Mouse (Mus musculus) G1E (cell line): ENCODE results near the gene Cobll1. TPM values are rescaled to one million over a fixed set of nuclear protein-coding genes. Genes with fewer than 3 reads are reported as not detected.

Experiments
- ATAC-seq: 2 replicates; pipeline ENCODE4 v1.8.0; 2016; ENCODE audit warnings: mild to moderate bottlenecking; ENCODE audit not compliant: insufficient number of reproducible peaks, poor library complexity, low FRiP score, severe bottlenecking; ENCODE audit errors: extremely low read depth
- DNase-seq: peaks from one replicate; pipeline ENCODE4 v3.0.0; 2012; ENCODE audit warnings: low spot score
- H3K27me3 ChIP-seq: 2 replicates; pipeline ENCODE4 v1.6.1; 2012; ENCODE audit warnings: mild to moderate bottlenecking, low read length, inconsistent platforms; ENCODE audit not compliant: insufficient read depth
- H3K36me3 ChIP-seq: replicated peaks from 2 replicates; pipeline ENCODE3; 2012; ENCODE audit warnings: mild to moderate bottlenecking, inconsistent platforms
- H3K4me1 ChIP-seq: 2 replicates; pipeline ENCODE4 v1.6.1; 2012; ENCODE audit warnings: low read depth, low read length, inconsistent platforms, mixed read lengths; ENCODE audit not compliant: insufficient read depth
- H3K4me3 ChIP-seq: 2 replicates; pipeline ENCODE4 v1.5.1; 2012; ENCODE audit warnings: low read depth, mild to moderate bottlenecking, inconsistent platforms, low read length, moderate library complexity, mixed read lengths
- H3K9me3 ChIP-seq: replicated peaks from 2 replicates; pipeline ENCODE4 v1.6.1; 2012; ENCODE audit warnings: inconsistent platforms
- CTCF ChIP-seq: IDR thresholded peaks from 2 replicates; pipeline ENCODE4 v1.5.1; 2012; ENCODE audit warnings: low read depth, low read length, inconsistent platforms, mixed read lengths
- GATA1 ChIP-seq: IDR thresholded peaks from 2 replicates; pipeline ENCODE4 v1.6.1; 2012; ENCODE audit warnings: borderline replicate concordance, low read length, inconsistent platforms, mixed read lengths
- GATA2 ChIP-seq: IDR thresholded peaks from 2 replicates; pipeline ENCODE4 v1.6.1; 2012; ENCODE audit warnings: low read depth, low read length, inconsistent platforms, borderline replicate concordance
- POLR2AphosphoS5 ChIP-seq: IDR thresholded peaks from 2 replicates; pipeline ENCODE4 v1.6.1; 2012; ENCODE audit warnings: low read depth, low read length, inconsistent platforms; ENCODE audit not compliant: insufficient replicate concordance
- TAL1 ChIP-seq: conservative IDR thresholded peaks from 2 replicates; pipeline ENCODE4 v1.6.1; 2012; ENCODE audit warnings: low read depth, low read length, inconsistent platforms, mixed read lengths
- polyA plus RNA-seq: library from polyadenylated mRNA; stranded (reverse); fragments of >175 nt; gene quantifications from 2 replicates; pipeline ENCODE4 v1.2.3, GENCODE M21; 2012
- total RNA-seq, 2 experiments: library from RNA; stranded (forward) in 1 of 2; stranded (reverse) in 1 of 2; fragments of 200-1000 nt in 1 of 2; fragments of >200 nt in 1 of 2; fragmentation: Nextera tagmentation in 1 of 2; gene quantifications; 2 replicates each; pipeline ENCODE4 v1.2.3; 2014 to 2017

The Cobll1 gene
- total and polyA plus RNA-seq, 3 experiments, result 0.11 to 1.9 TPM; not detected in 1

DNA sequence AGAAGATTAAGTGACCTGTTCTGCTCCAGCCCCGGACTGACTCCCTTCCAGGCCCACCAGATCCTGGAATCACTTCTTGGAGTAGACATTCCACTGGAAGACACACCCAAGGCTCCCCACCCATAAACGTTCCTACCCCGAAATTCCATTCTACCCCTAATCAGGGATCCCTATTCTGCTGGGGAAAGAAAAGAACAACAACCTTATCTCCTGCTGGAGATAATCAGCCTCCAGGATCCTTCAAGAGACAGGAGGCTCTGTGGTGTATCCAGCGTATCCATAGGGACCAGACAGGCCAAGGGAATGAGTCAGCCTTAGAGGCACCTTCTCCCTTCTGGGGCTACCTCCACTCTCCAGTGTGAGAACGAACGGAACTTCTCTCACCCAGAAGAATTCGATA, 47.8 kb downstream of the Cobll1 start:
- no peak for TF ChIP-seq GATA1
- no peak for TF ChIP-seq TAL1
- TF ChIP-seq GATA2, result no peak
- TF ChIP-seq POLR2AphosphoS5, result no peak
- H3K36me3 ChIP-seq, result no peaks in the 10 kb centered on the region
- DNase-seq, result no peak
- H3K27me3 ChIP-seq, result no peaks in the 10 kb centered on the region
- no peak for ATAC-seq
- no peak overlapping the region for H3K4me3 ChIP-seq
- no peaks in the 10 kb centered on the region for H3K4me1 ChIP-seq
- peaks cover 16% of the 10 kb centered on the region for H3K9me3 ChIP-seq

DNA sequence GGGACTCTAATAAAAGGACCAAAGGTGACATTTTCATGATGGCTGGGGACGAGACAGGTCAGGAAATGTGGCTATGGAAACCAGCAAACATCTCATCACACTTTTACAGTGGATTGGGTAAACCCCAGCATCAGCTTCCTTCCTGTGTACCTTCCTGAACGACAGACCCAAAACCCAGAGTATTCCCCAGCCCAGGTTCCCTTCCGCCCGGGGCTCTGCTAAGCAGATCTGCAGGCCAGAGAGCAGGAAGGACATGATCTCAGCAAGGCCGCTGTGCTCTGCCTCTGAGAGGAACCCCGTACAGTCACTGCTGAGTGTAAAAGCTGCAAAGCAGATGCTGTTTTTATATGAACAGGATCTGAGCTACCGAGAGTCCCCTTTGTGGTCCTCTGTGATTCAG, 49.9 kb downstream of the Cobll1 start:
- Histone ChIP-seq H3K27me3 (no peaks in the 10 kb centered on the region), H3K9me3 (peaks cover 16% of the 10 kb centered on the region), H3K36me3 (no peaks in the 10 kb centered on the region), H3K4me3 (no peak overlapping the region), H3K4me1 (no peaks in the 10 kb centered on the region)
- ATAC-seq, result no peak
- TF ChIP-seq GATA2 (no peak), CTCF (no peak), GATA1 (no peak)
- no peak for DNase-seq

- Histone ChIP-seq H3K27me3 (no peaks in the 10 kb centered on the region), H3K9me3 (peaks cover 16% of the 10 kb centered on the region), H3K4me3 (no peak overlapping the region), H3K36me3 (no peaks in the 10 kb centered on the region), H3K4me1 (no peaks in the 10 kb centered on the region)
- TF ChIP-seq GATA1 (no peak), CTCF (no peak), TAL1 (no peak), GATA2 (no peak), POLR2AphosphoS5 (no peak)
- no peak for ATAC-seq
- DNase-seq, result no peak
Observed at GRCm38 (mm10) chr2:65188585-65188984, 50.6 kb downstream of the Cobll1 start.

DNA sequence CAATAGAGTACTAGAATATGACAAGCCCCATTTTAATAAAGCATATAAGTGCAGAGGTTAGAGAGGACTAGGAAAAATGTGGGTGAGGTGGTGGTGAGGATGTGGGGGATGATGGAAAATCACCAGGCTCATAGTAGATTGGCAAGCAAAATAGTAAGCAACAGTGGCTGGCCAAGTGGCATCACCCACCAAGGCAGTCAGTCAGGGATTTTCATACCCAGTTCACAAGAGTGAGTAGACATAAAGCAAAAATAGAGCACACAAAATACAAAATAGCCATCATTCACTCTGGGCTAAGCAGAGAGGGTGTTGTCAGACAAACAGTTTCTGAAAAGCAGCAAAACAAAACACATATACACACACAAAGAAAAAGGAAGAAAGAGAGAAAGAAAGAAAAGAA, 51.6 kb downstream of the Cobll1 start:
- Histone ChIP-seq H3K9me3 (peaks cover 12% of the 10 kb centered on the region), H3K4me1 (no peaks in the 10 kb centered on the region), H3K4me3 (no peak overlapping the region), H3K27me3 (no peaks in the 10 kb centered on the region), H3K36me3 (no peaks in the 10 kb centered on the region)
- no peak for TF ChIP-seq TAL1
- TF ChIP-seq GATA2, result no peak
- TF ChIP-seq POLR2AphosphoS5, result no peak
- no peak for TF ChIP-seq CTCF
- no peak for TF ChIP-seq GATA1
- no peak for DNase-seq
- ATAC-seq, result no peak

GRCm38 (mm10) chr2:65187164-65187563, 52.0 kb downstream of the Cobll1 start:
- TF ChIP-seq CTCF, result no peak
- no peak for TF ChIP-seq GATA1
- no peak for TF ChIP-seq TAL1
- TF ChIP-seq GATA2, result no peak
- no peak for TF ChIP-seq POLR2AphosphoS5
- H3K27me3 ChIP-seq, result no peaks in the 10 kb centered on the region
- H3K4me1 ChIP-seq, result no peaks in the 10 kb centered on the region
- H3K9me3 ChIP-seq, result peaks cover 16% of the 10 kb centered on the region
- DNase-seq, result no peak
- no peak overlapping the region for H3K4me3 ChIP-seq
- no peaks in the 10 kb centered on the region for H3K36me3 ChIP-seq
- ATAC-seq, result no peak

- no peak for ATAC-seq
- no peaks in the 10 kb centered on the region for H3K4me1 ChIP-seq
- no peaks in the 10 kb centered on the region for H3K36me3 ChIP-seq
- H3K9me3 ChIP-seq, result peaks cover 22% of the 10 kb centered on the region
- TF ChIP-seq TAL1, result no peak
- TF ChIP-seq GATA2, result no peak
- TF ChIP-seq CTCF, result no peak
- no peak for TF ChIP-seq GATA1
- no peak for TF ChIP-seq POLR2AphosphoS5
- DNase-seq, result no peak
- no peaks in the 10 kb centered on the region for H3K27me3 ChIP-seq
- no peak overlapping the region for H3K4me3 ChIP-seq
Observed at GRCm38 (mm10) chr2:65182747-65183146, 56.5 kb downstream of the Cobll1 start.

- DNase-seq, result no peak
- ATAC-seq, result no peak
- Histone ChIP-seq H3K36me3 (no peaks in the 10 kb centered on the region), H3K9me3 (peaks cover 22% of the 10 kb centered on the region), H3K4me1 (no peaks in the 10 kb centered on the region), H3K4me3 (no peak overlapping the region), H3K27me3 (no peaks in the 10 kb centered on the region)
- TF ChIP-seq GATA2 (no peak), GATA1 (no peak), TAL1 (no peak), CTCF (no peak), POLR2AphosphoS5 (no peak)
Observed at GRCm38 (mm10) chr2:65181736-65182135, 57.5 kb downstream of the Cobll1 start.
